Mouse (Mus musculus) lung, postnatal 0 days (tissue): ENCODE measurements around the gene Lama1.

Experiments used
- CTCF ChIP-seq: IDR thresholded peaks from 2 replicates; pipeline ENCODE4 v1.5.1; 2016; ENCODE audit warnings: antibody characterized with exemption, mild to moderate bottlenecking
- EP300 ChIP-seq: IDR thresholded peaks from 2 replicates; pipeline ENCODE4 v1.6.1; 2016; ENCODE audit warnings: antibody characterized with exemption, mild to moderate bottlenecking, control low read depth

- TF ChIP-seq CTCF, result no peak
- TF ChIP-seq EP300, result no peak
Observed at GRCm38 (mm10) chr17:67712929-67713328, 15.9 kb downstream of the Lama1 start.
